In the genomic region with DNA sequence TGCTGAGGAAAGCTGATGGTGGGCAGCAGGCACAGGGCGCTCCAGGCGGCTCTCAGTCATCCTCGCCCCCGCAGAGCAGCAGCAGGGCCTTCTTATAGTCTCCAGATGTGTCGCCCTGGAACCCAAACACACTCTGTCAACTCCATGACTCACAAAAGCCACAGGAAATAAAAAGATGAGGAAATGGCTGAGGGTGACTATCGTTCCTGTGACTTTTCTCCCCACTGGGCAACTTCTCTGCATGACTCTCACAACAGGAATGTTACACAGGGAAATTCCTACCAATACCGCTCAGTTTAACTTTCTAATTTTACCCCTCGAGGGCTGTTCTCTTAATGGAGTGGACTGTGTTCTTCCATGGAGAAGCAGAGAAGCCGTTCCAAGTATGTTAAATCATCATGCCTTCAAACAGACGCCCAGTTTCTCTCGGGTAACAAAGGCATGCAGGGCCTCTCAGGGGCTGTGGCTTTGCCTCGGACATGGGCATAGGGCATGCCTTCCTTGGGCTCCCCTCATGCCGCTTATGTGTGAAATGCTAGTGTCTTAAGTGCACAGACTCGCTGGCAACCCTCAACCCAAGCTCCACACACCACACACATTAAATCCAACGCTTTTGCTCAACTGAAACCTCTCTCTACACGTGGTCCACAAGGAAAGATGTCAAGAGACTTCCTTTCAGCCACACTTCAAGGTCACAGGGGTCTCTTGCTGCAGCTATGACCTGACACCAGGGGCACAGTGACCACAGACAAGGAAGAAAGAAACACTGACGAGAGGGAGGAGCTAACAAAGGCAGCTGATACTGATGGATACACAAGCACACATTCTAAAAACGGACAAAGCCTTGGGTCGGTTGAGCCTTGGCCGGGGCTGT, we compare ENCODE assay signal across 8 mouse cellular contexts. TPM values are rescaled to one million over a fixed set of nuclear protein-coding genes. Genes with fewer than 3 reads are reported as not detected.
A peak's percentile ranks its signal among the peaks of the same experiment; 100 is the strongest.
DNase-seq lines count a peak whose midpoint lies in the region; ATAC-seq and TF ChIP-seq lines count a peak whose summit lies in the region.

No protein-coding gene starts in this region.

- H3K4me3 ChIP-seq in heart, embryonic 13.5 days, result no peak overlapping the region
- H3K4me3 ChIP-seq in cerebellum, adult 2 months (replicated peaks; ENCODE audit: insufficient read depth, low read depth, low read length), result no peak overlapping the region

- no peak for TF ChIP-seq CTCF in cerebellum, adult 2 months (IDR thresholded peaks at IDR 0.05; ENCODE audit: borderline replicate concordance, insufficient read depth, low read depth, low read length)

- no peaks in the 10 kb centered on the region for H3K27me3 ChIP-seq in heart, embryonic 13.5 days (replicated peaks)
- no peaks in the 10 kb centered on the region for H3K27me3 ChIP-seq in cerebellum, adult 2 months (ENCODE audit: control insufficient read depth, insufficient read depth, low read length)

- peaks cover 40% of the 10 kb centered on the region for H3K4me1 ChIP-seq in heart, embryonic 13.5 days
- no peaks in the 10 kb centered on the region for H3K4me1 ChIP-seq in cerebellum, adult 2 months (ENCODE audit: control insufficient read depth, insufficient read depth, low read length)

- peaks cover 75% of the 10 kb centered on the region for H3K36me3 ChIP-seq in heart, embryonic 13.5 days

- no peak for ATAC-seq in heart, embryonic 13.5 days (ENCODE audit: extremely low read depth, insufficient number of reproducible peaks, low FRiP score, low TSS enrichment)

- DNase-seq in heart, adult 11 months, result peak; percentile 94
- no peak for DNase-seq in heart, postnatal 36 days
- peak; percentile 62 for DNase-seq in c-Kit-positive CD71-negative TER-119-negative erythroid progenitor cells, embryonic 14.5 days (ENCODE audit: low read depth)
- peak; percentile 52 for DNase-seq in lung, postnatal 4 days
- DNase-seq in cerebellum, adult 2 months, result no peak
- DNase-seq in frontal cortex, postnatal 10 days (ENCODE audit: low spot score in 2 of 2), result no peak
- DNase-seq in spleen, postnatal 10 days (ENCODE audit: low spot score in 2 of 2), result no peak

- no peak for TF ChIP-seq POLR2A in cerebellum, adult 2 months (IDR thresholded peaks at IDR 0.05; ENCODE audit: borderline replicate concordance, insufficient read depth, low read length)

- intact Hi-C loops in heart, postnatal 36 days (cut with DNase I), result loop anchor here (2.0 kb wide), 1 partner anchor 17 kb away; no protein-coding TSS in a partner anchor

- H3K9me3 ChIP-seq in heart, embryonic 13.5 days, result no peaks in the 10 kb centered on the region

- H3K4me2 ChIP-seq in heart, embryonic 13.5 days, result 0 out of 2 replicates have a peak overlapping the region, but pooled peaks have one; percentile 4

- peak overlapping the region; percentile 37 for H3K9ac ChIP-seq in heart, embryonic 13.5 days

- peak overlapping the region; percentile 88 for H3K27ac ChIP-seq in heart, embryonic 13.5 days (replicated peaks)
- H3K27ac ChIP-seq in cerebellum, adult 2 months (ENCODE audit: insufficient read depth, low read length), result no peak overlapping the region

- 22% methylated on average over 20 of the region's 20 CpGs for WGBS in heart, embryonic 13.5 days
- WGBS in cerebellum, adult 2 months, result 51% methylated on average over 20 of the region's 20 CpGs

RNA-seq across cellular contexts. Expression of a gene that starts 26.2 kb away (rescaled TPM):
- 100 to 1,000 TPM; 140 to 143 TPM for total RNA-seq in heart, postnatal 36 days (2021)
- polyA plus RNA-seq in heart, embryonic 13.5 days (2015; fragmentation: Nextera tagmentation; extraction: Ambion mirVana), result 375 and 414 TPM in 2 replicates
- 161 and 177 TPM in 2 replicates for polyA plus RNA-seq in cerebellum, adult 2 months (2012; rRNA removed)

RNA-seq across cellular contexts. Expression of a gene that starts 26.2 kb away (rescaled TPM):
- under 1 TPM in 1 of 2 experiments, not detected in 1; 0.30 TPM for total RNA-seq in heart, postnatal 36 days (2021)
- polyA plus RNA-seq in heart, embryonic 13.5 days (2015; fragmentation: Nextera tagmentation; extraction: Ambion mirVana), result 1.4 and 1.6 TPM in 2 replicates
- 0.28 and 0.40 TPM in 2 replicates for polyA plus RNA-seq in cerebellum, adult 2 months (2012; rRNA removed)

Comparison
In these comparisons a context has a peak if more than half of its experiments do, and no peak if none do; other contexts are left out.
1. DNase-seq: peak in heart, adult 11 months (single experiment), c-Kit-positive CD71-negative TER-119-negative erythroid progenitor cells, embryonic 14.5 days (single experiment) and lung, postnatal 4 days (2 of 2); none in heart, postnatal 36 days (0 of 2), cerebellum, adult 2 months (0 of 2), frontal cortex, postnatal 10 days (0 of 2) and spleen, postnatal 10 days (0 of 2).